Mouse (Mus musculus) gastrocnemius, postnatal 10 days (tissue): ENCODE measurements around the gene Ms4a6d. TPM values are rescaled to one million over a fixed set of nuclear protein-coding genes. Genes with fewer than 3 reads are reported as not detected.
"Not testable (repeated sequence)": the region's sequence is repeated elsewhere in the genome, so short reads cannot be mapped to it uniquely, and the experiment has no call there.

Experiments
- DNase-seq: peaks from one replicate; pipeline ENCODE4 v3.0.0; 2021; ENCODE audit warnings: mixed read lengths
- total RNA-seq, 2 experiments: library from RNA; stranded (reverse); gene quantifications; 2 replicates each; pipeline ENCODE4 v1.2.3; 2021

The Ms4a6d gene
- total RNA-seq, 2 experiments from 2014 or later, result 2.2 to 2.7 TPM

DNA sequence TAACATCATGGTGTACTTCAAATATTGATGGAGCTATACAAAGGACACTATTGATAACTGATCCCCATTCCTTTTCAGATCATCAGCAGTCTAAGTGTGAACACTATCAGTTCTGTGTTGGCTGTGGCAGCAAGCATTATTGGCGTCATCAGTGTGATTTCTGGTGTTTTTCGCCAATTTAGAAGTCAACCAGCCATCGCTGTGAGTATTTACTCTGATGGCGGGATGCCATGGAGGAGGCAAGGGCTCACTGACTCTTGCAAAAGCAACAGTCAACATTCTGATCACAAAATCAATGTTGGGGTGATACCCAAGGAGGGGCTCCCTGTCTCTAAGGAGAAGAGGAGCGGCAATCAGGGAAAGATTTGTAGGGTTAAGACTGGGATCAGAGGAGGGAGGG is 49.9 kb downstream of the Ms4a6d start:
- no peak for DNase-seq

DNA sequence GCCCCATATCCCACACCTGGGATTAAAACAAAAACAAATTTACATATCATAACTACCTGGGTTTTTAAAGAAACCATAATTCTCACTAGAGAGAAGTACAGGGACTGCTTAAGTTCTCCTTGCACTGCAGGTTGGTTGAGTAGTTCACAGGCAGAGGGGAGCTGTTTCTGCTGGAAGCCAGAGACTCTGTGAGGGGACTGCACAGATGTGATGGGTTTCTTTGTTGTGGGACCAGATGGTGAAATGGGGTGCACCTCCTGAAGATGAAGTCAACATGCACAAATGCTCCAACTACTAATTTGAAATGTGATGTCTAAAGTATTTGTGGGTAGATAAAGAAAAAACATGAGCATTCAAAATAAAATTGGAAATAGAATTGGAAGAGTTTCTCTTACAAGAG is 56.7 kb downstream of the Ms4a6d start:
- no peak for DNase-seq

DNA sequence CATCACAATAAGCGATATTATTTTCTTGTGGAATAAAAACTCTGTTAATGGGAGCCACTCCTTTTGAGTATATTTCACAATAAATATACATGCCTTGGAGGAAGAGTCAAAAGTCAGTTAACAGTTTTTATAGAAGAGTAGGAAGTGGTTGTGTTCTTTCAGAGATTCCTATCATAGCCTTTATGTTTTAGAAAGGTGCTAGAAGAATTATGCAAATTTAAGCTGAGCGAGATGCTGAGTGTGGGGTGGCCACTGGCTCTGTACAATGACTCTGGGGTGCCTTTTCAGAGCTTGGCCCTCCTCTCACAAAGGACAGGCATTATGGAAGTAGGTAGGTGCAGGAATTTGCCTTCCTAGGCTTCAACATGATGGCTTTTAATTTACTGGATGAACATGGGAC is 60.3 kb downstream of the Ms4a6d start:
- DNase-seq, result not testable (repeated sequence)

DNA sequence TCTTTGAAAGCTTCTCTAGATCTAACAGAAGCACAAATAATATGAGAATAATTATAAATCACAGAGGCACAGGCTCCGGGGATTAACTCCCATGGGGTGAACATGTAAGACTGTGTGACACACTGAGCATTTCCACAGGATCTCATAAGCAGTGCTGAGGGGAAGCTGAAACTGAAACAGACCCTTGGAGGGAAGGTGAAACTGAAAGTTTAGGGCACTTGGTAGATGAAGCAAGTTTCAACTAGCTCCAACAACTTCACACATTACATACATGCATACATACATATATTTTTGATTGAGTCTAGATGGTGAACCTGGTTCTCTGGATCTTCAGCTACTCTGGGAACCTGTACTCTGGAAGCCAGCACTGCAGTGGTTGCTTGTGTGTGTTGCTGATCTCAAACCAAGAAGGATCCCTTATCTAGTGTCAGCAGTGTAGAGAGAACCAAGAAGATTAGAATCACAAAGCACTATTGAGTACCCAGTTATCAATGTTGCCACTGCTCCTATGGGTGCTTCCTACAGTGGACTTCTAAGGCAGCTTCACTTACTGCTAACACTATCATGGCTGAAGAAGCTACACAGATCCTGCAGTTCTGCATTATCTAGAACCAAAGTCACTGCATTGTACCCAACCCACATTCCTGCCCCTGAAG is 64.4 kb downstream of the Ms4a6d start:
- DNase-seq, result not testable (repeated sequence)

DNA sequence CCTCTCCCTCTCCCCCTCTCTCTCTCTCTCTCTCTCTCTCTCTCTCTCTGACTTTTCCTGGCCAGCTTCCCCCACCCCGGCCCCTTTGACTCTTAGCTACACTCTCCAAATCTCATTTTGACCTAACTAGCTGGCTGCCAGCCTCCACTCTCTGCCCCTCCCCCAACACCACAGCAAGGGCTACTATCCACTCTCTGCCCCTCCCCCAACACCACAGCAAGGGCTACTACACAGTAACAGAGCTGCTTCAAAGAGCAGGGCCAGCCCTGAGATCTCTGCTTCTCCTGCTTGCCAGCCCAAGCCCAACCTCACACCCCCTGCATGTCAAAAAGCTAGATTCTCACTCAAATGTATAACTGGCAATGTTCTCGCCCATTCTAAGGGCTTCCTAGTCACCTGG is 67.3 kb downstream of the Ms4a6d start:
- DNase-seq, result peak; percentile 16

Other genes starting within 250 kb of the Ms4a6d start
- 1 to 10 TPM; 4.0 to 6.0 TPM for gene Ms4a4a, start 229.3 kb downstream of the Ms4a6d start, total RNA-seq
- gene Ms4a4c, start 200.1 kb downstream of the Ms4a6d start, total RNA-seq, result not detected
- gene Ms4a4b, start 161.3 kb downstream of the Ms4a6d start, total RNA-seq, result not detected
- 1 to 10 TPM; 4.2 to 5.0 TPM for gene Ms4a6c, start 135.5 kb downstream of the Ms4a6d start, total RNA-seq
- under 1 TPM in 1 of 2 experiments, not detected in 1; 0.19 TPM for gene Gm8369, start 118.9 kb downstream of the Ms4a6d start, total RNA-seq
- gene Ms4a6b, start 88.3 kb downstream of the Ms4a6d start, total RNA-seq, result 1 to 10 TPM; 1.8 to 4.2 TPM
- 1 to 10 TPM; 2.7 to 2.8 TPM for gene Ms4a4d, start 68.0 kb downstream of the Ms4a6d start, total RNA-seq
- under 1 TPM; 0.12 to 0.29 TPM for gene Ms4a2, start 18.9 kb upstream of the Ms4a6d start, total RNA-seq
- under 1 TPM in 1 of 2 experiments, not detected in 1; 0.27 TPM for gene Ms4a3, start 36.0 kb upstream of the Ms4a6d start, total RNA-seq
- gene Oosp2, start 55.7 kb upstream of the Ms4a6d start, total RNA-seq, result not detected
- not detected for gene Oosp1, start 86.3 kb upstream of the Ms4a6d start, total RNA-seq
- not detected for gene Oosp3, start 92.2 kb upstream of the Ms4a6d start, total RNA-seq
- gene Gif, start 142.7 kb upstream of the Ms4a6d start, total RNA-seq, result not detected
- 10 to 100 TPM; 37.4 to 46.0 TPM for gene Mrpl16, start 165.5 kb upstream of the Ms4a6d start, total RNA-seq
- gene Stx3, start 214.6 kb upstream of the Ms4a6d start, total RNA-seq, result 1 to 10 TPM; 2.0 to 2.4 TPM
- gene Olfr1417, start 234.4 kb upstream of the Ms4a6d start, total RNA-seq, result not detected